31 mouse cellular contexts compared by ENCODE assay signal in the genomic region with DNA sequence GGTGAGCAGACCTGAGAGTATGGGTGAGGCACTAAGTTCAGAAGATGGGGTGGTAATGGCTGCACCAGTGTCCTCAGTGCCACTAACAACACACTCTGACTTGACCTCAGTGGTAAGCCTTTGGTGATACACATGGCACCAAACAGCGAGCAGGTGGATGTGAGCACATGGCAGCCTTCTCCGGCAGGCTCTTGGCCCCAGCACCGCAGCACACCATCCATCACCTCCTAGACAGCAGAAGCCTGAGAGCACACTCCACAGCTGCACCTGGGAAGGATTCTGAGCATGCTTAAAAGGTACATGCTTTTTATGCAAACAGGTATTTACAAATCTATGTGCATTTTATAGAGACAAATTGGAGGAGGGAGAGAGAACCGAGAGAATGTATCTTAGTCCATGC.
"Had no signal": no experiment of that assay in that cellular context is flagged by ENCODE, and none has a peak within 500 bp of the region (broad histone marks: within the 10 kb centered on the region; RNA-seq: fewer than 3 reads in every experiment).

No protein-coding gene starts in this region.

- H3K9me3 ChIP-seq: heart, embryonic 10.5 days; heart, embryonic 12.5 days; heart, embryonic 15.5 days; hindbrain, embryonic 10.5 days; hindbrain, embryonic 12.5 days; hindbrain, embryonic 13.5 days; hindbrain, embryonic 15.5 days; intestine, embryonic 15.5 days; kidney, embryonic 15.5 days had no signal

- H3K9ac ChIP-seq: heart, embryonic 12.5 days; heart, embryonic 13.5 days; heart, embryonic 15.5 days; hindbrain, embryonic 12.5 days; hindbrain, embryonic 13.5 days; hindbrain, embryonic 14.5 days; hindbrain, embryonic 15.5 days; intestine, embryonic 15.5 days; kidney, embryonic 15.5 days had no signal

- H3K27me3 ChIP-seq: heart, embryonic 12.5 days; heart, embryonic 13.5 days; heart, embryonic 15.5 days; hindbrain, embryonic 12.5 days; hindbrain, embryonic 13.5 days; hindbrain, embryonic 15.5 days; intestine, embryonic 15.5 days; kidney, embryonic 15.5 days had no signal

- H3K4me2 ChIP-seq: heart, embryonic 11.5 days; heart, embryonic 12.5 days; heart, embryonic 13.5 days; heart, embryonic 15.5 days; hindbrain, embryonic 12.5 days; hindbrain, embryonic 13.5 days; hindbrain, embryonic 14.5 days; hindbrain, embryonic 15.5 days; intestine, embryonic 15.5 days; kidney, embryonic 15.5 days had no signal

- H3K27ac ChIP-seq: heart, embryonic 10.5 days; heart, embryonic 13.5 days; heart, embryonic 15.5 days; hindbrain, embryonic 10.5 days; hindbrain, embryonic 12.5 days; hindbrain, embryonic 13.5 days; hindbrain, embryonic 14.5 days; hindbrain, embryonic 15.5 days; hindbrain, postnatal 0 days; intestine, embryonic 15.5 days; kidney, embryonic 15.5 days; kidney, postnatal 0 days; layer of hippocampus, adult 2 months; left cerebral cortex, adult 2 months had no signal

- DNase-seq: heart, postnatal 10 days; heart, postnatal 14 days; heart, postnatal 36 days; heart, postnatal 4 days; kidney, adult 11 months; kidney, adult 18-20 months; kidney, adult 2 months; kidney, adult 8-10 months; kidney, adult 9 months; kidney, postnatal 10 days; kidney, postnatal 14 days; kidney, postnatal 25 days; kidney, postnatal 4 days; layer of hippocampus, adult 9-11 months; layer of hippocampus, postnatal 36 days had no signal

- H3K4me1 ChIP-seq: hindbrain, embryonic 10.5 days; hindbrain, embryonic 12.5 days; hindbrain, embryonic 13.5 days; hindbrain, embryonic 15.5 days had no signal

- H3K4me3 ChIP-seq: heart, embryonic 10.5 days; heart, embryonic 12.5 days; heart, embryonic 13.5 days; heart, embryonic 15.5 days; hindbrain, embryonic 10.5 days; hindbrain, embryonic 12.5 days; hindbrain, embryonic 13.5 days; hindbrain, embryonic 15.5 days; intestine, embryonic 15.5 days; kidney, embryonic 15.5 days; layer of hippocampus, adult 2 months; left cerebral cortex, adult 2 months had no signal

- H3K36me3 ChIP-seq: heart, embryonic 10.5 days; heart, embryonic 12.5 days; heart, embryonic 13.5 days; heart, embryonic 15.5 days; hindbrain, embryonic 10.5 days; hindbrain, embryonic 12.5 days; hindbrain, embryonic 13.5 days; hindbrain, embryonic 15.5 days; intestine, embryonic 15.5 days; kidney, embryonic 15.5 days had no signal
